Mouse (Mus musculus): ENCODE measurements around the gene Col5a1.

DNA sequence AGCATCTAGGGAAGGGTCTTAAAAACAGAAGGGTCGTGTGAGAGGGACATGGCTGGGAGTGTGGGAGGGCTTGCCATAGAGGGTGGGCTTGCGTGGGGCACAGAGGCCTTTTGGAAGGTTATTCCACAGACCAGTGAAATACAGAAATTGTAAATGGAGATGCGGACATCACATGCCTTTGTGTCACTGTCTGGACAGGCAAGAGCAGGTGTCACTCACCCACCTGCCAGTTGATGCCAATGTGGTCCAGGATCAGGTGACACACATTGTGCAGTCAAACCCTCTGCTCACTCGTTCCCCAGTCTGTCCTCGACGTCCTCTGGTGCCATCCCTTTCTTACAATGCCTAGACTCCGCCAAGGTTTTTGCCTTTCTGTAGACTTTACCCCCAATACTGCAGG is 160.9 kb downstream of the Col5a1 start:
- TF ChIP-seq CTCF (IDR thresholded peaks at IDR 0.05; ENCODE audit: borderline replicate concordance, control insufficient read depth, extremely low read depth, insufficient read depth, low read length, poor library complexity), result no peak
- TF ChIP-seq POLR2A (IDR thresholded peaks at IDR 0.05; ENCODE audit: control insufficient read depth, extremely low read depth, insufficient read depth, low read length, poor library complexity), result no peak

Measured in thymus, adult 2 months (tissue).